Mouse (Mus musculus): ENCODE measurements around the gene Ext2.

DNA sequence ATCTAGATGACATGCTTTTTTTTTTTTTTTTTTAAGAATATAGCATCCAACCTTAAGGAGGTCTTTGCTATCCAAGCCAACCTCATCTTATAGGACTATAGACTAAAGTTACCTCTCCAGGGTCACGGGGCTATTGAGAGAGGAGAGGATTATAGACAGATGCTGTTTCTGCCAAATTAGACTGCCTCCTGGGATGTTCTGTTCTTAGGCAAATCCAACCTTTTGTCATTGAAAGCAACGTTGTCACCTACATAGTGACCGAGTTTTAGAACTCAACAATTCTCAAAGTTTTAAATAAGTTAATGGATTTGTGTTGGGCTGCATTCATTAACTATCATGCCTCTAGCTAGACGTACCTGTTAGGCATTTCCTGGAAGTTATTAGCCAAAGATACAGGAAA is 40.9 kb upstream of the Ext2 start:
- TF ChIP-seq MAX (IDR thresholded peaks at IDR 0.05; ENCODE audit: low read depth) (no peak), POLR2A (IDR thresholded peaks at IDR 0.05; ENCODE audit: insufficient read length, low read depth) (no peak), POLR2AphosphoS2 (IDR thresholded peaks at IDR 0.05; ENCODE audit: insufficient read length, low read depth) (no peak), TCF12 (IDR thresholded peaks at IDR 0.05; ENCODE audit: insufficient read depth, poor library complexity, severe bottlenecking) (no peak), SRF (IDR thresholded peaks at IDR 0.05; ENCODE audit: control insufficient read depth, insufficient read length, low read depth) (no peak), USF1 (IDR thresholded peaks at IDR 0.05; ENCODE audit: low read depth) (no peak), MYOG (IDR thresholded peaks at IDR 0.05; ENCODE audit: control insufficient read depth in 1 of 3, insufficient read depth in 1 of 3, insufficient read length in 2 of 3, low read depth in 2 of 3) (no peak), CEBPB (IDR thresholded peaks at IDR 0.05; ENCODE audit: insufficient read depth, poor library complexity, severe bottlenecking) (no peak), TCF3 (IDR thresholded peaks at IDR 0.05; ENCODE audit: insufficient read length, low read depth) (no peak)

Data from myocyte (in vitro differentiated cells).